Mouse (Mus musculus): Measurements from ENCODE around the gene Srrm4.
"Not testable (repeated sequence)": the region's sequence is repeated elsewhere in the genome, so short reads cannot be mapped to it uniquely, and the experiment has no call there.

Srrm4 gene

DNA sequence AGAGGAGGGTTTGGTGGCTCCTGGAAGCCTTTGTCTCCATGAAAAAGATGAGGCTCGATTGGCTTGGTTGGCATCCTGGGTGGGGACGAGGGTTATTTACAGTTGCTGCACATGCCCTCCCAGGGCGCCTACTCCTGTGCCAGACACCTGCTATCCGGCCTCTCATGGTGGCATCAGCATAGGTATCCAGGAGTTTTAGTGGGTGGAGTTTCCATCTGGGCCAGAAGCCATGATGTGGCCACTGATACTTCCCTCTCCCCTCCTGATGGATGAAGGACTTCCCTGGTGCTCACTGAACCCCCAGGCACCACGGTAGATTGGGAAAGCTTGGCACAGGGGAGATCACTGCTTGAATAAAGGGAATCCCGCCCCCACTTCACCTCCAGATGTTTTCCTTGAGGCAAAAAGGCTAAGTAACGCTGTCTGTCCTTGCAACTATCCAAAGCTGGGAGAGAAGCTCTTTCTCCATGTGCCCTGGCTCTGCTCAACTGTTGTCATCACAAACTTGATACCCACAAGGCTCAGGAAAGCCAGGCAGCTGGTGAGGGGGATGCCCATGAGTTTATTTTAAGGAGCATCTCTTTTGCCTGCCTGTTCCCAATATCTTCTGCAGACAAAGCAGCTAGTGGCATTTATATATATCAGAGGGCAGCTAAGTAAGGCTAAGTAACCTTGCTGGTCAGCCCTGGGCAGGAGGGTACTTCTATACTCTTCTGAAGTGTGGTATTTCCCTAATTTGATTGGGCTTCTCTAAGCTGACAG lies 148.7 kb downstream of the Srrm4 start:
- in situ Hi-C loops (cut with MboI, MseI) = no loop called here

DNA sequence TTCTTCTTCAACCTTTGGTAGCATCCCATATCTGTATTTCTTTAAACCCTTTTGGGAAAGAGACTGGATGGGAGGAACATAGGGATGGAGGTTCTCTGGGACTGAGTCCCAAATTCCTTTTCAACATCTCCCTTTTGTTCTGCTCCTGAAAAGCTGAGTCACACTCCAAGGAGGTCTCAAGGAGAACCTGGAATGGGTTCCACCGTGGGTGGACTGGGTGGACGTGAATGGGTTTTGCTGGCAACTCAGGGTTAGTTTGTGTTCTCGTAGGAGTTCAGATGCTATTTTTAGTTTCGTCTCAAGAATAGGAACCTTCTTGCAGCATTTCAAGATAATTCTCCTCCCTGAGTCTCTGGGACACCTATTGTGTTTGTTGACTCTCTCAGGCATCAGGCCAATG lies 151.4 kb downstream of the Srrm4 start:
- in situ Hi-C loops (cut with MboI, MseI) = no loop called here

- in situ Hi-C loops (cut with MboI, MseI) = no loop called here
These were observed 153.3 kb downstream of the Srrm4 start for GRCm38 (mm10) chr5:116438328-116438727.

GRCm38 (mm10) chr5:116436117-116436516 lies 155.5 kb downstream of the Srrm4 start:
- in situ Hi-C loops (cut with MboI, MseI) = no loop called here

GRCm38 (mm10) chr5:116434976-116435850 lies 156.4 kb downstream of the Srrm4 start:
- in situ Hi-C loops (cut with MboI, MseI) = no loop called here

GRCm38 (mm10) chr5:116432871-116433270 lies 158.7 kb downstream of the Srrm4 start:
- in situ Hi-C loops (cut with MboI, MseI) = no loop called here

DNA sequence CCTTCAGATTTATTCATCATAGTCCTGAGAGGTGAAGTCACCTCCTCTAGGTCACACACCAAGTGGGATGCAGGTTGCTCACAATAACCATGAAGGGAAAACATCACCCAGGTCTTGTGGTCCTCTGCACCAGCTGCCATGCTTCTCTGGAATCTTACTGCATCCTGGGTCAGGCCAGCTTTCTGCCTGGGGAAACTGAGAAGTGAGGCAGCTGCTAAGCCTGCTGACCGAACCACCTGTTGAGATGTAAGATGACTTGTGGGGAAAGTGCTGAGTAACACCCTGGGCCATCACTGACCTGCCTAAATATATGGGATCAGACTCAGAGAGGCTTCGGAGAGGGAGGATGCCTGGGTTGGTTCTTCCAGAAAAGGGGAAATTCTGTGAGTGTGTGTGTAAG lies 164.9 kb downstream of the Srrm4 start:
- in situ Hi-C loops (cut with MboI, MseI) = no loop called here

DNA sequence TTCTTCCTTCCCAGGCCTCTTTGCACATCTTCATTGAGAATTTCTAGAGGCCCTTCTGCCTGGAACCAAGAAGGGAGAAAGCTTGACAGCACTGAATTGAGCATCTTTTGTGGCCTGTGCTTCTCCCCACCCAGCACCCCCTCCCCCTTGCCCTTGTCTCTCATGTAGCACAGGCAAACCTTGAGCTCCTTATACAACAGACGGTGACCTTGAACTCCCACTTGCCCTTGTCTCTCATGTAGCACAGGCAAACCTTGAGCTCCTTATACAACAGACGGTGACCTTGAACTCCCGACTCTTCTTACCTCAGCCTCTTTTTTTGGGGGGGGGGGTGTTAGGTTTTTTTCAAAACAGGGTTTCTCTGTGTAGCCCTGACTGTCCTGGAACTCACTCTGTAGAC lies 165.9 kb downstream of the Srrm4 start:
- in situ Hi-C loops (cut with MboI, MseI) = not testable (repeated sequence)

DNA sequence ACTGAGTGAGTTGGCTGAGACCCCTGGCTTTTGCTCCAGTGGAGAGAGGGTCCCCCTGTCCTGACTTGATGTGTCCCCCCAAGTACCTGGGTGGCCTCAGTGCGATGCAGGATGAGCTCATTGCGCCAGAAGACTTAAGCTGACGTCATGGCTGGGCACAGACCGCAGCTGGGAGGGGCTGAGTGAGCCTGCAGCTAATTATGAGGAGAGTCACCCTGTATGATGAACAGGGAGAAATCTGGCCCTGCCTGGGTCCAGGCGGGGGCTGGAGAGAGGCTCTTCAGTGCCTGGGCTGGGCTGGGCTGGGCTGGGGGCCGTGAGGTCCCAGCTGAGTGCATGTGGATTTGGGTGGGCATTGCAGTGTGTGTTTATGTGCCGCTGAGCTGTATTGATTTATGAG lies 166.3 kb downstream of the Srrm4 start:
- in situ Hi-C loops (cut with MboI, MseI) = no loop called here

- in situ Hi-C loops (cut with MboI, MseI) = no loop called here
These were observed 167.9 kb downstream of the Srrm4 start for GRCm38 (mm10) chr5:116423746-116424145.

DNA sequence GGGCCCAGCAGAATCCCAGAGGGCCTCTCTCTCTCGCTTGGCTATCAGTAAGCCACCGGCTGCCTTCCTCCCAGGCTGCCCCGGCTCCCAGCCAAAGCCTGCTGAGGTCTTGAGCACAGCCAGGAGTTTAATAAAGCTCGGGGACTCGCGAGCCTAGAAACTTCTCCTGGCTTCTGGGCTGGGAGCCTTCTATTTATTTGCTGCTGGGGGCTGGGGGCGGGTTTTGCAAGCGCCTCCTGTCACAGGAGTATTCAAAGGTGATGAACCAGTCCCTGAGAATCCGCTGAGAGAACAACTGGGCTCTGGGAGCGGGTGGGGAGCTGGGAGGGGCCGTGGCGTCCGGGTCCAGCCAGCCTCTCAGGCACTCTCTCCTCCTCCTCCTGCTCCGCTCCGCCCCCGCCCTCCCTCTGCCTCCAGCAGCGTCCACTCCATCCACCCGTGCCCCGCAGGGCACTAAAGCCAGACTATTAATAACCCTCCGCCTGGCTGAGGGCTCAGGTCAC lies 168.9 kb downstream of the Srrm4 start, which contains the start of gene Hspb8:
Gene Hspb8 (minus strand): TSS at position 166 of the 503 bp plus-strand sequence.
- in situ Hi-C loops (cut with MboI, MseI) = no loop called here

DNA sequence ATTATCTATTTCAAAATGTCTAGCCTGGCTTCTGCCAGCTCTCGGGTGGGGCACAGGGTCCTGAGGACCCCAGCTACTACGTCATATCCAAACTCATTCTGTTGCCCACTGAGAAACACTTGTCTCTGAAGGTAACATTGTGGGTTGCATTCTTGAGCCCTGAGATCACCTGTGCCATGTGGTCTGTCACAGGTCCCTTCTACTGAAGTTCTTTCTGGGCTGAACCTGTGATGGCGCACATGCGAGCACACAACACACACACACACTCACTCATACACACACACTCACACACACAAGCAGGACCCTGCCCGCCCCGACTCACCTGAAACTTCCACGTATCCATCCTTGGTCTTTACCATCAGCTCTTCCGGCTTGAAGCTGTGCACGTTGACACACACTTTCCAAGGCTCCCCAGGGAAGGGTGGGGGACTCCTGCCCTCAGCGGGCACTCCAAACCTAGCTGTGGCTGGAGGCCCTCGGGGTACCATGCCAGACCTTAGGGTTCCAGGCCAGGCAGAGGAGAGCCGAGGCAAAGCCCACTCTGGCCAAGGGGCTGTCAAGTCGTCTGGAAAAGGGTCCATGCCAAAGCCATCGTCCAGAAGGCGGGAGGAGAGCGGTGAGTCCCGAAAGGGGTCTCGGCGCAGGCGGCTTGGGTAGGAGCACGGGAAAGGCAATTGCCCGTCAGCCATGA lies 169.7 kb downstream of the Srrm4 start:
- in situ Hi-C loops (cut with MboI, MseI) = no loop called here

- in situ Hi-C loops (cut with MboI, MseI) = no loop called here
These were observed 170.8 kb downstream of the Srrm4 start for GRCm38 (mm10) chr5:116420759-116421225.

- in situ Hi-C loops (cut with MboI, MseI) = no loop called here
These were observed 171.4 kb downstream of the Srrm4 start for GRCm38 (mm10) chr5:116420213-116420612.

DNA sequence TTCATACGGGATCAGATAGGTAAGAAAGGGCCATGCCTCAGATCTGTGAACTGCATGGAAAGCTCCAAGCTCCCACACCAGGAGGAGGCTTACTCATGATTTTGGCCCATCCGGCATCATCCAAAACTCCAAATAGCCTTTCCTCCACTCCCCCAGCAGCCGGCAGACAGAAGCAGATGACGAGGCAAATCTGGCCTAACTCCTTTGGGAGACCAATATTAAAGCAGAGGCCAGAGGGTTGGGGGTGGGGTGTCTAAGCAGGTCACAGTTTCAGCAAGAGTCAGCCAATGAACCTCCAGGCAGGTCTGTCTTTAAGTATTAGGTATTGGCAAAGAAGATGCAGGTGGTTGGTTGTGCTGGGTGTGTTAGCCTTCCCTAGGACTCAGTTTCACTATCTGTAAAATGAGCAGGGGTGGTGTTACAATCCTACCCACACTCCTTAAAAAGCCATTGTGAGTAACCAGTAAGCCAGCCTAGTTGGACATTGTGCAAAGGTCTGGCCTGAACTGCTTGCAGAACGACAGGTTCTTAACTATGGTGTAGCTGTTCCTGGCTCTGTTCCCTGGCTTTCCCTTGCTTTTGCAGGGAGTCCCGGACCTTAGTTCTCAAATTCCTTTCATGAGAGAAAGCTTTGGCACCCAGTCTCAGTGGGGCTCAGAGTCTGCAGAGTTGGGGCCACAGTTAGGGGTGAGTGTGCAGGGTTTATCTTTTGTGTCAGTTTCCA lies 172.1 kb downstream of the Srrm4 start:
- in situ Hi-C loops (cut with MboI, MseI) = no loop called here

- in situ Hi-C loops (cut with MboI, MseI) = no loop called here
These were observed 175.4 kb downstream of the Srrm4 start for GRCm38 (mm10) chr5:116416208-116416607.

DNA sequence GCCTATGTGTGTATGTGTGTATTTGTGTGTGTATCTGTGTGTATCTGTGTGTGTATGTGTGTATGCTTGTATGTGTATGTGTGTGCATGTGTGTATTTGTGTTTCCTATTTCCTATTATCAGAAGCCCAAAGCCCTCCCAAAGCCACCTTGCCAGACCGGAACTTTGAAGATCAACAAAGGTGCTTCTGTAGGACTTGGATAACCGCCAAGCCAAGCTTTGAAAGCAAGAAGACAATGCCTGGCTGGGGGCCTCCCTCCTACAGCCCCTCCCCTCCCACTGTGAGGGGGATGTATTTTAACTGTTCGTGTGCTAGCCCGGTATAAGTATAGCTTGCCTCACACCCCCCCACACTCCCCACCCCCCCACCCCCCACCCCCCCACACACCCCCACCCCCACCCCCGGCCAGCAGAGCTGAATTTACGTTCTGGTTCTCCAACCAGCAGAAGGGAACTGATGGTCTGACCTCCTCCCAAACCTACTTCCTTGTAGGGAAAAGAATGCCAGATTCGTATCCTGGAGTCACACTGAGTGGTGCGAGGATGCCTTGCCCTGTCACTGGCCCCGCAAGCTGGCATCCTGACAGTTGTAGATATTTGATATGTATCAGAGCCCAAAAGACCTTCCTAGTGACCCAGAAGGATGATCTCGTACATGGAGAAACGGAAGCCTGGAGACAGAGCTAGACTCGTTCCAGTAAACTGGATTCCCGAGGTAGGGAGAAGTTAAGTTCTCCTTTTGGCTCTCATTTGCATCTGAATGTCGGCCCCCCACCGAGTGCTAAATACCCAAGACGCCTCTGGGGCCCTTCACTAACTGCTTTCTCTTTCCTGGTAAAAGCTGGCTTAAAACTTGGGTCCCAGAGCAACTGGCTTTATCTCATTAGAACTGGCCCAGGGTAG lies 181.7 kb downstream of the Srrm4 start:
- in situ Hi-C loops (cut with MboI, MseI) = no loop called here

- in situ Hi-C loops (cut with MboI, MseI) = no loop called here
These were observed 182.7 kb downstream of the Srrm4 start for GRCm38 (mm10) chr5:116408965-116409364.

DNA sequence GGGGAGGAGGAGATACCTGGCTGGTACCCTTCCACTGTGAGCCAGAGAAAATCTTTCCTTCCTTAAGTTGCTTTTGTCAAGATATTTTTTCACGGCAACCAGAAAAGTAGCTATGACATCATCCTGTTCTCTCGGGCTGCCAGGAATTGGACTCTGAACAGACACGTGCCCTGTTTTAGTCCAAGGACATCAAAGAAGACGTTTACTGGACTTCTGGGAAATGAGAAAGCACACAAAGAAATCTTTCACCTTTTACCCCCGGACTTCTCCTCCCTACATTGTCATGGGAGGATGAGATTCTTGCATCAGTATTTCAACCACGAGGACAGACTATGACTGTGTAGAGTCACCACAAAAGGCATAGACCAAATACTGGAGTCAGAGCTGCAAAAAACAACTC lies 183.7 kb downstream of the Srrm4 start:
- in situ Hi-C loops (cut with MboI, MseI) = no loop called here

GRCm38 (mm10) chr5:116407321-116407720 lies 184.3 kb downstream of the Srrm4 start:
- in situ Hi-C loops (cut with MboI, MseI) = no loop called here
